Mouse (Mus musculus) MEL (cell line): ENCODE measurements around the gene Fbxo45. TPM values are rescaled to one million over a fixed set of nuclear protein-coding genes. Genes with fewer than 3 reads are reported as not detected.
A peak's percentile ranks its signal among the peaks of the same experiment; 100 is the strongest.

Source experiments
- DNase-seq: peaks from one replicate; pipeline ENCODE4 v3.0.0; 2011; ENCODE audit warnings: low read depth, low spot score
- H3K27ac ChIP-seq: 2 replicates; pipeline ENCODE4 v1.5.1; 2012; ENCODE audit warnings: low read depth, mild to moderate bottlenecking, control low read depth, low read length, moderate library complexity; ENCODE audit not compliant: control insufficient read depth
- H3K27me3 ChIP-seq, 2 experiments: fragments of 150-350 bp in 1 of 2; sonication (generic) in 1 of 2; 2 replicates each; pipeline ENCODE4 v1.6.1; 2012; ENCODE audit warnings: low read length in 2 of 2, mild to moderate bottlenecking in 2 of 2, improper control_type of control experiment in 1 of 2, moderate library complexity in 1 of 2; ENCODE audit not compliant: insufficient read depth in 2 of 2, control insufficient read depth in 1 of 2
- H3K36me3 ChIP-seq, 2 experiments: 2 replicates each; pipeline ENCODE4 v1.6.1; 2012 to 2014; ENCODE audit warnings: low read length in 2 of 2, improper control_type of control experiment in 1 of 2, inconsistent platforms in 1 of 2, mild to moderate bottlenecking in 1 of 2; ENCODE audit not compliant: insufficient read depth in 2 of 2, control insufficient read depth in 1 of 2
- H3K4me1 ChIP-seq, 2 experiments: fragments of 150-350 bp in 1 of 2; sonication (generic) in 1 of 2; 2 replicates each; pipeline ENCODE4 v1.6.1; 2012; ENCODE audit warnings: low read length in 2 of 2, improper control_type of control experiment in 1 of 2, mild to moderate bottlenecking in 1 of 2; ENCODE audit not compliant: insufficient read depth in 2 of 2, control insufficient read depth in 1 of 2
- H3K4me3 ChIP-seq, 2 experiments: fragments of 150-350 bp in 1 of 2; sonication (generic) in 1 of 2; 2 replicates each; pipeline ENCODE4 v1.5.1; 2012; ENCODE audit warnings: low read depth in 2 of 2, low read length in 2 of 2, mild to moderate bottlenecking in 2 of 2, moderate library complexity in 2 of 2, control low read depth in 1 of 2, improper control_type of control experiment in 1 of 2; ENCODE audit not compliant: control insufficient read depth in 1 of 2, insufficient read depth in 1 of 2
- H3K79me2 ChIP-seq: 2 replicates; pipeline ENCODE4 v1.6.1; 2012; ENCODE audit warnings: mild to moderate bottlenecking, low read length, moderate library complexity; ENCODE audit not compliant: control insufficient read depth, poor library complexity, insufficient read depth
- H3K9ac ChIP-seq: 2 replicates; pipeline ENCODE4 v1.6.1; 2012; ENCODE audit warnings: low read depth, mild to moderate bottlenecking, control low read depth, low read length, moderate library complexity; ENCODE audit not compliant: control insufficient read depth, poor library complexity, severe bottlenecking
- H3K9me3 ChIP-seq: fragments of 150-350 bp; sonication (generic); replicated peaks from 2 replicates; pipeline ENCODE4 v1.6.1; 2012; ENCODE audit warnings: mild to moderate bottlenecking, low read length, improper control_type of control experiment, moderate library complexity; ENCODE audit not compliant: insufficient read depth
- BHLHE40 ChIP-seq: IDR thresholded peaks from 2 replicates; pipeline ENCODE4 v1.6.1; 2012; ENCODE audit warnings: low read depth, mild to moderate bottlenecking, inconsistent platforms, low read length, improper control_type of control experiment, borderline replicate concordance
- E2F4 ChIP-seq: IDR thresholded peaks from 2 replicates; pipeline ENCODE4 v1.6.1; 2011; ENCODE audit warnings: low read depth, low read length, improper control_type of control experiment, borderline replicate concordance
- ETS1 ChIP-seq: IDR thresholded peaks from 2 replicates; pipeline ENCODE4 v1.6.1; 2012; ENCODE audit warnings: low read depth, mild to moderate bottlenecking, inconsistent platforms, low read length, improper control_type of control experiment, moderate library complexity
- KAT2A ChIP-seq: conservative IDR thresholded peaks from 2 replicates; pipeline ENCODE4 v1.6.1; 2012; ENCODE audit warnings: low read depth, low read length, improper control_type of control experiment, inconsistent platforms
- MAX ChIP-seq: IDR thresholded peaks from 2 replicates; pipeline ENCODE4 v1.6.1; 2011; ENCODE audit warnings: low read length, improper control_type of control experiment
- NELFE ChIP-seq: IDR thresholded peaks from 2 replicates; pipeline ENCODE4 v1.6.1; 2011; ENCODE audit warnings: low read depth, low read length, improper control_type of control experiment
- NRF1 ChIP-seq: IDR thresholded peaks from 2 replicates; pipeline ENCODE4 v1.6.1; 2014; ENCODE audit warnings: low read depth, mild to moderate bottlenecking, inconsistent platforms, low read length, improper control_type of control experiment, moderate library complexity; ENCODE audit not compliant: poor library complexity, insufficient read depth, severe bottlenecking
- POLR2AphosphoS2 ChIP-seq: IDR thresholded peaks from 2 replicates; pipeline ENCODE4 v1.6.1; 2011; ENCODE audit warnings: low read length, improper control_type of control experiment
- POLR2AphosphoS5 ChIP-seq: IDR thresholded peaks from 2 replicates; pipeline ENCODE4 v1.6.1; 2012; ENCODE audit warnings: low read depth, borderline replicate concordance, mild to moderate bottlenecking, inconsistent platforms, low read length, moderate library complexity, mixed read lengths
- ZC3H11A ChIP-seq: IDR thresholded peaks from 2 replicates; pipeline ENCODE4 v1.6.1; 2012; ENCODE audit warnings: low read depth, mild to moderate bottlenecking, inconsistent platforms, low read length, improper control_type of control experiment
- ZKSCAN1 ChIP-seq: IDR thresholded peaks from 2 replicates; pipeline ENCODE4 v1.6.1; 2012; ENCODE audit warnings: low read depth, mild to moderate bottlenecking, inconsistent platforms, low read length, improper control_type of control experiment, moderate library complexity
- ZNF384 ChIP-seq: IDR thresholded peaks from 2 replicates; pipeline ENCODE4 v1.6.1; 2012; ENCODE audit warnings: low read depth, mild to moderate bottlenecking, inconsistent platforms, low read length, improper control_type of control experiment
- polyA plus RNA-seq, 2 experiments: library from polyadenylated mRNA; stranded (reverse) in 1 of 2; unstranded in 1 of 2; fragments of >175 nt in 1 of 2; fragments of >200 nt in 1 of 2; gene quantifications; 2 replicates each; pipeline versions ENCODE4 v1.2.1 to v1.2.4; 2012; ENCODE audit warnings: low replicate concordance in 2 of 2, low read depth in 1 of 2; ENCODE audit not compliant: insufficient read length in 2 of 2, insufficient read depth in 1 of 2, missing spikeins in 1 of 2
- total RNA-seq: library from RNA; depleted of rRNA; stranded (reverse); fragments of 300-350 nt; gene quantifications from 2 replicates; pipeline ENCODE4 v1.2.3, GENCODE M21; 2012

Gene Fbxo45
- total and polyA plus RNA-seq, 3 experiments = 15.4 to 19.3 TPM; not detected in 1

- Histone ChIP-seq H3K79me2 (peaks cover 38% of the 10 kb centered on the region), H3K27ac (peak overlapping the region; percentile 33), H3K9ac (peak overlapping the region; percentile 66), H3K4me1 (peaks cover 8 to 10% of the 10 kb centered on the region in 2 experiments), H3K4me3 (peak overlapping the region; percentile 95 to 97), H3K27me3 (no peaks in the 10 kb centered on the region), H3K36me3 (peaks cover 0 to 30% of the 10 kb centered on the region in 2 experiments; a peak in 2 of 4 replicates), H3K9me3 (no peaks in the 10 kb centered on the region)
- TF ChIP-seq NRF1 (0 out of 2 replicates have a peak, but pooled peaks have one; percentile 9), MAX (peak; percentile 44; the same call in 1 of the 2 replicates), KAT2A (no peak), ZC3H11A (0 out of 2 replicates have a peak, but pooled peaks have one; percentile 1)
- DNase-seq = peak; percentile 80
Observed at GRCm38 (mm10) chr16:32246351-32246791, 587 bp downstream of the Fbxo45 start.

- Histone ChIP-seq H3K27ac (no peak overlapping the region), H3K9me3 (no peaks in the 10 kb centered on the region), H3K79me2 (peaks cover 46% of the 10 kb centered on the region), H3K4me3 (no peak overlapping the region), H3K4me1 (peaks cover 8 to 10% of the 10 kb centered on the region in 2 experiments), H3K36me3 (peaks cover 0 to 30% of the 10 kb centered on the region in 2 experiments; a peak in 3 of 4 replicates), H3K9ac (no peak overlapping the region), H3K27me3 (no peaks in the 10 kb centered on the region)
- DNase-seq = no peak
- TF ChIP-seq E2F4 (no peak), ZKSCAN1 (no peak), POLR2AphosphoS5 (no peak)
Observed at GRCm38 (mm10) chr16:32243901-32244300, 3.1 kb downstream of the Fbxo45 start.

GRCm38 (mm10) chr16:32239428-32240312, 7.3 kb downstream of the Fbxo45 start:
- H3K9me3 ChIP-seq = no peaks in the 10 kb centered on the region
- peak; percentile 48 for TF ChIP-seq ZNF384
- no peak for TF ChIP-seq NELFE
- no peak for TF ChIP-seq POLR2AphosphoS2
- no peak for TF ChIP-seq ETS1
- TF ChIP-seq BHLHE40 = no peak
- TF ChIP-seq, all 39 proteins: peak for 1
- H3K27me3 ChIP-seq = no peaks in the 10 kb centered on the region
- no peak overlapping the region for H3K4me3 ChIP-seq
- no peak overlapping the region for H3K9ac ChIP-seq
- no peak overlapping the region for H3K27ac ChIP-seq
- H3K36me3 ChIP-seq = peaks cover 5 to 10% of the 10 kb centered on the region in 2 experiments; a peak in 3 of 4 replicates
- H3K4me1 ChIP-seq = no peaks in the 10 kb centered on the region; a peak in 1 of 4 replicates
- DNase-seq = no peak
- peaks cover 21% of the 10 kb centered on the region for H3K79me2 ChIP-seq
